Mouse (Mus musculus) bone marrow, adult 2 months (tissue): ENCODE results near the gene Zfp651.

Experiments
- CTCF ChIP-seq: fragments of 200-500 bp; IDR thresholded peaks from 2 replicates; pipeline ENCODE4 v1.5.1; 2011; ENCODE audit warnings: low read length, control low read depth; ENCODE audit not compliant: control insufficient read depth, insufficient read depth
- POLR2A ChIP-seq: fragments of 200-500 bp; IDR thresholded peaks from 2 replicates; pipeline ENCODE4 v1.6.1; 2011; ENCODE audit warnings: low read depth, mild to moderate bottlenecking, control low read depth, low read length, borderline replicate concordance; ENCODE audit not compliant: control insufficient read depth

- TF ChIP-seq CTCF, result no peak
- no peak for TF ChIP-seq POLR2A
Measured at GRCm38 (mm10) chr9:121820765-121821164, 61.6 kb downstream of the Zfp651 start.
